27 mouse cellular contexts compared by ENCODE assay signal in the genomic region with DNA sequence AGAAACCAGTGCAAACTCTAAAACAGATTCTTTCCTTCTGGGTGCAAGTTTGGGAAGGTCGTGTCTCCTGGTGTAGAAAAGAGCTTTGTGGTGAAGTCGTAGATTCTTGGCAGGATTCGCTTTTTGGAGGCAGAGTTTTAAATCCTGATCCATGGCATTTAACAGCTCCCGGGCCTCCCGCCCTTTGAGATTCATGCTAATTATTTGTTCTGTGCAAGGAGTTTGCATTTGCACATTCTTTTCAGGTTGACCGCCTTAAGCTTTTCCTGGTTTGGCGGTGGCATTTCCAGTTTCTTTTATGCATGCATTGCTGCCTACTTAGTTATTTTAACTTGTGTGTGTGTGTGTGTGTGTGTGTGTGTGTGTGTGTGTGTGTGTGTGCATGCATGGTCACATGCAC.
DNase-seq lines count a peak whose midpoint lies in the region; ATAC-seq and TF ChIP-seq lines count a peak whose summit lies in the region.
"Had no signal": no experiment of that assay in that cellular context is flagged by ENCODE, and none has a peak within 500 bp of the region (broad histone marks: within the 10 kb centered on the region; RNA-seq: fewer than 3 reads in every experiment).

No protein-coding gene starts in this region.

- no peak for TF ChIP-seq CTCF in kidney, postnatal 0 days (IDR thresholded peaks at IDR 0.05; ENCODE audit: low read depth)
- TF ChIP-seq CTCF in lung, adult 2 months (IDR thresholded peaks at IDR 0.05; ENCODE audit: insufficient read depth, low read length) = no peak

- no peaks in the 10 kb centered on the region for H3K36me3 ChIP-seq in forebrain, embryonic 13.5 days (ENCODE audit: poor library complexity, severe bottlenecking)
- H3K36me3 ChIP-seq in forebrain, embryonic 11.5 days (ENCODE audit: control insufficient read depth, insufficient read depth, low read length) = no peaks in the 10 kb centered on the region
- no peaks in the 10 kb centered on the region for H3K36me3 ChIP-seq in kidney, embryonic 15.5 days
- no peaks in the 10 kb centered on the region for H3K36me3 ChIP-seq in kidney, postnatal 0 days (ENCODE audit: insufficient read depth, low read length)
- H3K36me3 ChIP-seq: embryonic facial prominence, embryonic 12.5 days; heart, embryonic 13.5 days; hindbrain, embryonic 10.5 days; hindbrain, embryonic 15.5 days; limb, embryonic 13.5 days had no signal

- 7% methylated on average over 7 of the region's 7 CpGs for WGBS in forebrain, embryonic 13.5 days
- WGBS in forebrain, embryonic 11.5 days = 16% methylated on average over 7 of the region's 7 CpGs
- whole genome bisulfite sequencing in kidney, embryonic 15.5 days = 50% methylated on average over 7 of the region's 7 CpGs
- WGBS in kidney, postnatal 0 days = 34% methylated on average over 7 of the region's 7 CpGs
- 55% methylated on average over 7 of the region's 7 CpGs for WGBS in lung, adult 2 months

- H3K4me2 ChIP-seq in forebrain, embryonic 13.5 days = no peak overlapping the region
- no peak overlapping the region for H3K4me2 ChIP-seq in forebrain, embryonic 11.5 days (ENCODE audit: low read depth, low read length, severe bottlenecking)
- no peak overlapping the region for H3K4me2 ChIP-seq in kidney, embryonic 15.5 days
- H3K4me2 ChIP-seq in kidney, postnatal 0 days (ENCODE audit: low read length) = no peak overlapping the region
- H3K4me2 ChIP-seq: embryonic facial prominence, embryonic 12.5 days; heart, embryonic 13.5 days; hindbrain, embryonic 15.5 days; limb, embryonic 13.5 days; liver, embryonic 11.5 days; midbrain, embryonic 11.5 days had no signal

- peaks cover 31% of the 10 kb centered on the region for H3K27me3 ChIP-seq in forebrain, embryonic 13.5 days
- H3K27me3 ChIP-seq in forebrain, embryonic 11.5 days (ENCODE audit: control insufficient read depth, insufficient read depth, low read length) = no peaks in the 10 kb centered on the region; the same call in 1 of the 2 replicates
- H3K27me3 ChIP-seq in kidney, embryonic 15.5 days = 0 out of 2 replicates have a peak, but pooled peaks cover 4% of the 10 kb centered on the region
- H3K27me3 ChIP-seq in kidney, postnatal 0 days (ENCODE audit: insufficient read depth, low read length) = no peaks in the 10 kb centered on the region

- DNase-seq in forebrain, embryonic 11.5 days (ENCODE audit: low spot score) = no peak
- peak; percentile 20 for DNase-seq in kidney, adult 9 months
- peak; percentile 32 for DNase-seq in kidney, postnatal 0 days (ENCODE audit: low spot score)
- no peak for DNase-seq in right cerebral cortex, adult 2 months (ENCODE audit: low spot score in 2 of 2)
- no peak for DNase-seq in lung, adult 2 months
- DNase-seq: adrenal gland, adult 2 months; adrenal gland, postnatal 36 days; cerebellum, adult 2 months; cerebellum, postnatal 36 days; gastrocnemius, postnatal 10 days; heart, postnatal 14 days; spleen, adult 18-20 months; thymus, adult 18-20 months; thymus, postnatal 25 days had no signal

- no peak overlapping the region for H3K4me3 ChIP-seq in forebrain, embryonic 13.5 days
- H3K4me3 ChIP-seq in forebrain, embryonic 11.5 days (ENCODE audit: low read depth, low read length) = no peak overlapping the region
- no peak overlapping the region for H3K4me3 ChIP-seq in kidney, embryonic 15.5 days (replicated peaks)
- H3K4me3 ChIP-seq in kidney, postnatal 0 days (replicated peaks; ENCODE audit: low read depth, low read length) = no peak overlapping the region
- no peak overlapping the region for H3K4me3 ChIP-seq in lung, adult 2 months (replicated peaks; ENCODE audit: extremely low read depth, low read depth, low read length)
- H3K4me3 ChIP-seq: embryonic facial prominence, embryonic 12.5 days; heart, embryonic 13.5 days; hindbrain, embryonic 10.5 days; hindbrain, embryonic 15.5 days; limb, embryonic 13.5 days had no signal

- no peak for TF ChIP-seq POLR2A in lung, adult 2 months (IDR thresholded peaks at IDR 0.05; ENCODE audit: borderline replicate concordance, extremely low read depth, low read depth, low read length)

- 0 out of 2 replicates have a peak overlapping the region, but pooled peaks have one; percentile 6 for H3K27ac ChIP-seq in forebrain, embryonic 13.5 days
- H3K27ac ChIP-seq in forebrain, embryonic 11.5 days (ENCODE audit: low read depth, low read length) = no peak overlapping the region
- H3K27ac ChIP-seq in kidney, embryonic 15.5 days = no peak overlapping the region
- H3K27ac ChIP-seq in kidney, postnatal 0 days = no peak overlapping the region
- H3K27ac ChIP-seq: embryonic facial prominence, embryonic 12.5 days; heart, embryonic 13.5 days; hindbrain, embryonic 10.5 days; hindbrain, embryonic 15.5 days; limb, embryonic 13.5 days; stomach, postnatal 0 days had no signal

- H3K9ac ChIP-seq in forebrain, embryonic 13.5 days = no peak overlapping the region
- H3K9ac ChIP-seq in forebrain, embryonic 11.5 days (ENCODE audit: low read length) = no peak overlapping the region
- no peak overlapping the region for H3K9ac ChIP-seq in kidney, embryonic 15.5 days
- H3K9ac ChIP-seq in kidney, postnatal 0 days (ENCODE audit: low read depth, low read length) = no peak overlapping the region
- H3K9ac ChIP-seq: embryonic facial prominence, embryonic 12.5 days; heart, embryonic 13.5 days; hindbrain, embryonic 15.5 days; limb, embryonic 13.5 days had no signal

- no peaks in the 10 kb centered on the region for H3K9me3 ChIP-seq in forebrain, embryonic 13.5 days (replicated peaks)
- no peaks in the 10 kb centered on the region for H3K9me3 ChIP-seq in forebrain, embryonic 11.5 days (ENCODE audit: control insufficient read depth, low read length)
- H3K9me3 ChIP-seq in kidney, embryonic 15.5 days (replicated peaks) = no peaks in the 10 kb centered on the region
- H3K9me3 ChIP-seq in kidney, postnatal 0 days (replicated peaks; ENCODE audit: low read length) = no peaks in the 10 kb centered on the region
- H3K9me3 ChIP-seq: embryonic facial prominence, embryonic 12.5 days; heart, embryonic 13.5 days; hindbrain, embryonic 10.5 days; hindbrain, embryonic 15.5 days; limb, embryonic 13.5 days had no signal

- ATAC-seq in forebrain, embryonic 13.5 days = peak; percentile 41; the same call in 1 of the 2 replicates
- no peak for ATAC-seq in forebrain, embryonic 11.5 days (replicated peaks; ENCODE audit: low FRiP score)
- no peak for ATAC-seq in kidney, embryonic 15.5 days (replicated peaks; ENCODE audit: low FRiP score)
- no peak for ATAC-seq in kidney, postnatal 0 days (replicated peaks; ENCODE audit: low FRiP score, low read depth)
- ATAC-seq: activated CD4-positive, CD25-positive, alpha-beta regulatory T cell, adult 4 months; inflammation-experienced regulatory T-cells, adult 6 months; midbrain, embryonic 16.5 days had no signal

- H3K4me1 ChIP-seq in forebrain, embryonic 13.5 days = peaks cover 30% of the 10 kb centered on the region
- no peaks in the 10 kb centered on the region for H3K4me1 ChIP-seq in forebrain, embryonic 11.5 days (replicated peaks; ENCODE audit: control insufficient read depth, insufficient read depth, low read length)
- peaks cover 9% of the 10 kb centered on the region for H3K4me1 ChIP-seq in kidney, embryonic 15.5 days
- H3K4me1 ChIP-seq in kidney, postnatal 0 days (replicated peaks; ENCODE audit: insufficient read depth, low read length) = 0 out of 2 replicates have a peak, but pooled peaks cover 9% of the 10 kb centered on the region
- 0 out of 2 replicates have a peak, but pooled peaks cover 2% of the 10 kb centered on the region for H3K4me1 ChIP-seq in lung, adult 2 months (ENCODE audit: control insufficient read depth, insufficient read depth, low read length)
- H3K4me1 ChIP-seq: embryonic facial prominence, embryonic 12.5 days; heart, embryonic 13.5 days had no signal

Comparison
In these comparisons a context has a peak if more than half of its experiments do, and no peak if none do; other contexts are left out.
1. DNase-seq: peak in kidney, adult 9 months (single experiment) and kidney, postnatal 0 days (single experiment); none in forebrain, embryonic 11.5 days (single experiment), right cerebral cortex, adult 2 months (0 of 2) and lung, adult 2 months (single experiment).